Mouse (Mus musculus) 3134 (cell line): ENCODE measurements around the gene Shq1.

Experiments used
- DNase-seq: peaks from one replicate; pipeline ENCODE4 v3.0.0-alpha.2; 2011; ENCODE audit warnings: low spot score; ENCODE audit not compliant: insufficient read length; ENCODE audit errors: extremely low read depth

The Shq1 gene

GRCm38 (mm10) chr6:100670370-100670841 lies 551 bp downstream of the Shq1 start:
- peak; percentile 75 for DNase-seq

DNA sequence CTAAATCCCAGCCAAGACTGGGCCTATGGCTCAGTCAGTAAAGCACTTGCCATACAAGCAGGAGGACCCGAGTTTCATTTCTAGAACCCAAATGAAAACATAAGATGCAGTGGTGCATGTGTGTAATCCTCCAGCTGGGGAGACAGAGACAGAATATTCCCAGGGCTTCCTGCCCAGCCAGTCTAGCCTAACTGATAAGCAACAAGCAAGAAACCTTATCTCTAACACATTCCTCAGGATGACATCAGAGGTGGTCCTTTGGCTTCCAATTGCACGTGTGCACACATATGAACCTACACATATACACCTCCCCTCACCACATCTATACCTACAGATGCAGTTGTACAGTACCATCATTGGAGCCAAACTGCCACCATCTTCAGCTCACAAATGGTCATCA lies 2.1 kb downstream of the Shq1 start:
- no peak for DNase-seq

DNA sequence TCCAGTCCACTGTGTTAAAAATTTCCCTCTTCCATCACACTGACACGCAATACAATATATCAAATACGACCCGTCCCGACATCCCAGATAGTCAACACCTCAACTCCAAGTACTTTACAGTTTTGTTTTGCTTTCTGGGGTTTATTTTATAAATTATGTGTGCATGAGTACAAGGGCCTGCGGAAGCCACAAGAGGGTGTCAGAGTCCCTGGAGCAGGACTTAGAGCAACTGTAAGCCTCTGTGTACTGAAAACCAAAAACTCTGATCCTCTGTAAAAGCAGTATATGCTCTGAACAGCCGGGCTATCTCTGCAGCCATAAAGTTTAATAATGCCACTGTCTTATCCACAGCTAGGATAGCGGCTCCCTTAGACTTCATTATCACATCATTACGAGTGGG lies 3.3 kb downstream of the Shq1 start:
- no peak for DNase-seq

DNA sequence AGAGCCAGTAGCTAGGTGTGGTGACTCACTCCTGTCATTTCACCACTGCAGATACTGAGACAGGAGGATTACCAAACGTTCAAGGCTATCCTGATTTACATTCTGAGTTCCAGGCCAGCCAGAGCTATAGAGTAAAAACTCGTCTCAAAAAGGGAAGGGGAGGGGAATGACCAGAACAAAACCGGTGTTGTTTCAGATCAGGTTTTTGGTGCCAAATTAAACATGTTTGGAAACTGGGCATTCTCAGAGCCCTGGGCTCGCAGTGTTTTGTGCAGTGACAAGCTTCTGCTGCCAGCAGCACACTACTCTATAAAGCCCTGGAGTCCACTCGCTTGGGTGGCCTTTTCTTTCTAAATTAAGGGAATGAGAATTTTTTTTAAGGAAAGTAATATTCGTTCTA lies 8.7 kb downstream of the Shq1 start:
- DNase-seq, result no peak

- no peak for DNase-seq
Measured at GRCm38 (mm10) chr6:100660395-100660794, 10.6 kb downstream of the Shq1 start.

- no peak for DNase-seq
Measured at GRCm38 (mm10) chr6:100652535-100652934, 18.4 kb downstream of the Shq1 start.

GRCm38 (mm10) chr6:100647196-100647595 lies 23.8 kb downstream of the Shq1 start:
- no peak for DNase-seq

DNA sequence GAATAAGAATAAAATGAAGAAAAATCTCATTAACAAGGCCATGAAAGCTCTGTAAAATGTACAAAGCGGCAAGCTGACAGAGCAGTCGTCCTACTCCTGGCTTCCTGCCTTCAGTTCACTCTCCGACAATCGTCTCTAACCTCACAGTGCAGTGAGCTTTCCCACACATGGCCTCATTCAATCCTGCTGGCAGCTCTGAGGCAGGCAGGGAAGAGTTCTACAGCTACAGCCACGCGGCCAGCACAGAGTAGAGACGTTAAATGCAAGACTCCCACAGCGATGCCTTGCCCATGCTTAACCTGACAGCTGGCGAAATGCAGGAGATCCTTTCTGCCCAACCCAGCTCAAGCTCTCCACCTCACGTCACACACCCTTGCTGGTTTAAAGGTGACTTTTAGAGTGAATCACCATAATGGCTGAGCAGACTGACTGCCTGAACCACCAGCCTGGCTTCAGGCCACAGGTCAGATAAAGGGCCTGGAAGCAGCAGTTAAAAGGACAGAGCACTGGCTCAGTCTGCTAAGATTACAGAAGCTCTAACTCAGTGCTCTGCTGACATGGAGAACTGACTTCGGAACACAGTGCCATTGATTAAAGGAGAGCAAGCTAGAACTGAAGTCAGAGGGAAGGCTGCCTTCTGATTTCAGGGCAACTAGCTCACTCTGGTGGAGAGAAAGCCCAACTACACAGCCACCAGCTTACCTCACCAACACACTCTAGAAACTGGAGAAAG lies 25.3 kb downstream of the Shq1 start:
- no peak for DNase-seq

GRCm38 (mm10) chr6:100644631-100645030 lies 26.3 kb downstream of the Shq1 start:
- no peak for DNase-seq

DNA sequence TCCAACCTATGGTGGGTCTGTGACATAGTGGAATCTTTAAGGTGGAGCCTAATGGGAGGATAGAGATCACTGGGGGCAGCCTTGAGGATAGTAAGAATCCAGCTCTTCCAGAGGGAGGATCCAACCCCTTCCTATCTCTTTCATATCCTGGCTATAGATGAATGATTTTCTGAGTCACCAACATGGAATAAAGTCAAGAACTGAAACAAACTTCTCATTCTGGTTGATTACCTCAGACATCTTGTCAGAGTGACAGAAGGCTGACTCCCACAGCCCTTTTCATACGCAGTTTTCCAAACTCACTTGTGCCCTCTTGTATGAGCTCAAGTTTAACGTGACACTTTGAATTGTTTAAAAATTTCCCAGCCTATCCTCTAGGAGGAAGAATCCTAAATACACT lies 28.2 kb downstream of the Shq1 start:
- no peak for DNase-seq

- no peak for DNase-seq
Measured at GRCm38 (mm10) chr6:100640591-100640990, 30.4 kb downstream of the Shq1 start.

DNA sequence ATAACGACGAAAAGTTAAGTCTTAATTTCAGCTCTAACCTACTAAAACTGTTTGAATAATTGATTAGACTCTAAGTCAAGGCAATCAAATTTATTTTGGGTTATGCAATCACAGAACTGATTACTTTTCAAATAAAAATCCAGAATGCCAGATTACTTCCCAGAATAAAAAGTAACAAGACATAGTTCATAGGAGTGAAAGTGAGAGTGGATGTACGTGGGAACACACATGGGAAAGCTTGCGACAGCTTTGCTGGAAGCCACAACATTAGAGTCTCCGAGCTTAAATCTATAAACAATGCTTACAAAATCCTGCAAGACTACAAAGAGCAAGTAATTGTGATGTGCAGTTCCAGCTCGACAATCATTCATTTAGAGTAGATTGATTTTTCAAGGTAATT lies 41.9 kb downstream of the Shq1 start:
- DNase-seq, result no peak

DNA sequence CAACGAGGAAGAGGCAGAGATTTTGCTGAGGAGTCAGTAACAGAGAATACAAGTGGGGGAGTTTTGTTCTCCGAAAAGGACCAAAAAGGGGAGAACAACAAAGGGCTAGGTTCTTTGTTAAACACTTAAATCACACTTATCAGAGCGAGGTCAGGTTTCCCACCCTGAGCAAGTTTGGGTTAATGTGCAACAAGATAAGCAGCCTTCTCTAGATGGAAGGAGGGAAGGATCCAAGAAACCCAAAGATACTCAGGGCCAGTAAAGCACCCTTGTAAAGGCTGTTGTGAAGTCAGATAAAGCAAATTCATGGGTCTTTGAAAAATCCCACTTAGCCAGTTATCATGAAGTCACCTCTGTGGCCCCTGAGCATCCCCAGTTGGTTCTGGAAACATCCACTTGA lies 42.7 kb downstream of the Shq1 start:
- DNase-seq, result no peak

DNA sequence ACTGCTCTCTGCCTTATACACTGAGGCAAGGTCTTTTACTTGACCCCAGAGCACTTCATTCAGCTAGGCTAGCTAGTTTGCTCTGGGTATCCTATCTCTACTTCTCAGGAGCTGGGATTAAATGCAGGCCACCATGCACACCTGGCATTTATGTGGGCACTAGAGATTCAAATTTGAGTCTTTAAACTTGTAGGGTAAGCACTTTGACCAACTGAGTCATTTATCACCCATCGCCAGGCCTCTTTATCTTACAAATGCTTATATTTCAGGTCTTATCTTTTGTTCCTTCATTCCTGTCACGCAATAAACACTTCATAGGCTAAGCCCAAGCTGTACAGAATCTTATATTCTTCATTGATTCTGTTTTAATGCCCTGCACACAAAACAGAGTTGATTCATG lies 47.0 kb downstream of the Shq1 start:
- DNase-seq, result no peak

DNA sequence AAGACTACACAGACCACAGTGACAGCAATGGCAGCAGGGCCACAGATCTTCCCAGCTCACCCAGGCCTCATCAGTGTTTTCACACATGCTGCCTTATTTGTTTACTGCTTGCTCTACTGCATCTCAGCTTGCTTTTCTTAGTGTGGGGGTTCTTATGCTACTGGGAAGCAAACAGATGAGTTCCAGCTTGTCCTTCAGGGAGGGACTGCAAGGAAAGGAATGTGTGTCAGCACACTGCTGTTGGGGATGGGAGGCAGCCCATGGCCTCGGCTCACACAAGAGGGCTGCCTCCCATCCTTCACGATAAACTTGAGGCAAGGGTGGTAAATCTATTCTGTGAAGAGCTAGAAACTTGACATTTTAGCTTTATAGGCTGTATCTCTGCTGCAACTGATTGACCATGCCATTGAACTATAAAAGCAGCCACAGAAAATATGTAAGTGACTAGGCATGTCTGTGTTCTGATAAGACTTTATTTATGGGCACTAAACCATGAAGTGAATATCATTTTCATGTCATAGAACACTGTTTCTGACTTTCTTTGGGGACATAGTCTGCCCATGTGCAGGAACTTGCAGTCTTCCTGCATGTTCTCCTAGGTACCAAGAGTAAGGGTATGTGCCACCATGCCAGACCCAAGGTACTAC lies 48.0 kb downstream of the Shq1 start:
- no peak for DNase-seq

- DNase-seq, result no peak
Measured at GRCm38 (mm10) chr6:100620411-100620810, 50.5 kb downstream of the Shq1 start.

- DNase-seq, result no peak
Measured at GRCm38 (mm10) chr6:100619309-100619708, 51.6 kb downstream of the Shq1 start.

DNA sequence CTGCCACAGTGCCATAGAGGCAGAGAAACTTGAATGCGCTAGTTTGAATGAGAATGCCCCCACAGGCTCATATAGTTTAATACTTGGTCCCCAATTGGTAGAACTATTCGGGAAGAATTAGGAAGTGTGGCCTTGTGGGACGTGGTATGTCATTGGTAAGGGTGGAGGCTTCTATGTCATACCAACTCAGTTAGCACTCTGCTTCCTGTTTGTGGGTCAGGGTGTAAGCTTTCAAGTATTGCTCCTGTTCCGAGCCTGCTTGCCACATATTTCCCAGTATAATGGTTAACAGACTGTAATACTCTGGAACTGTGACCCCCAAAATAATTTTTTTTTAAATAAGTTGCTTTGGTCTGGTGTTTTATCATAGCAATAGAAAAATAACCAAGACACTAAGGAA lies 54.8 kb downstream of the Shq1 start:
- no peak for DNase-seq

- no peak for DNase-seq
Measured at GRCm38 (mm10) chr6:100613593-100614267, 57.2 kb downstream of the Shq1 start.

GRCm38 (mm10) chr6:100610897-100611575 lies 59.9 kb downstream of the Shq1 start:
- DNase-seq, result no peak

- DNase-seq, result peak; percentile 29
Measured at GRCm38 (mm10) chr6:100610182-100610581, 60.8 kb downstream of the Shq1 start.
